Mouse (Mus musculus) liver, embryonic 14.5 days (tissue): Measurements from ENCODE around the gene Slc25a27.

Source experiments
- CTCF ChIP-seq: IDR thresholded peaks from 2 replicates; pipeline ENCODE4 v1.5.1; 2016; ENCODE audit warnings: antibody characterized with exemption, low read depth, control low read depth
- EP300 ChIP-seq: IDR thresholded peaks from 2 replicates; pipeline ENCODE4 v1.6.1; 2016; ENCODE audit warnings: antibody characterized with exemption, low read depth

GRCm38 (mm10) chr17:43711557-43712352, 44.7 kb upstream of the Slc25a27 start:
- TF ChIP-seq CTCF (no peak), EP300 (no peak)
